Mouse (Mus musculus) frontal cortex, adult 2 months (tissue): Measurements from ENCODE around the gene I830077J02Rik. TPM values are rescaled to one million over a fixed set of nuclear protein-coding genes. Genes with fewer than 3 reads are reported as not detected.

Source experiments
- DNase-seq, 2 experiments: peaks; one replicate each; pipeline ENCODE4 v3.0.0; 2022; ENCODE audit warnings: low spot score in 1 of 2; ENCODE audit errors: extremely low spot score in 1 of 2
- polyA plus RNA-seq: library from polyadenylated mRNA; depleted of rRNA; stranded (reverse); fragments of >200 nt; gene quantifications from 2 replicates; pipeline ENCODE4 v1.2.3, GENCODE M21; 2012; rRNA removed

I830077J02Rik gene
- polyA plus RNA-seq, 1 experiment: 1.8 TPM

DNA sequence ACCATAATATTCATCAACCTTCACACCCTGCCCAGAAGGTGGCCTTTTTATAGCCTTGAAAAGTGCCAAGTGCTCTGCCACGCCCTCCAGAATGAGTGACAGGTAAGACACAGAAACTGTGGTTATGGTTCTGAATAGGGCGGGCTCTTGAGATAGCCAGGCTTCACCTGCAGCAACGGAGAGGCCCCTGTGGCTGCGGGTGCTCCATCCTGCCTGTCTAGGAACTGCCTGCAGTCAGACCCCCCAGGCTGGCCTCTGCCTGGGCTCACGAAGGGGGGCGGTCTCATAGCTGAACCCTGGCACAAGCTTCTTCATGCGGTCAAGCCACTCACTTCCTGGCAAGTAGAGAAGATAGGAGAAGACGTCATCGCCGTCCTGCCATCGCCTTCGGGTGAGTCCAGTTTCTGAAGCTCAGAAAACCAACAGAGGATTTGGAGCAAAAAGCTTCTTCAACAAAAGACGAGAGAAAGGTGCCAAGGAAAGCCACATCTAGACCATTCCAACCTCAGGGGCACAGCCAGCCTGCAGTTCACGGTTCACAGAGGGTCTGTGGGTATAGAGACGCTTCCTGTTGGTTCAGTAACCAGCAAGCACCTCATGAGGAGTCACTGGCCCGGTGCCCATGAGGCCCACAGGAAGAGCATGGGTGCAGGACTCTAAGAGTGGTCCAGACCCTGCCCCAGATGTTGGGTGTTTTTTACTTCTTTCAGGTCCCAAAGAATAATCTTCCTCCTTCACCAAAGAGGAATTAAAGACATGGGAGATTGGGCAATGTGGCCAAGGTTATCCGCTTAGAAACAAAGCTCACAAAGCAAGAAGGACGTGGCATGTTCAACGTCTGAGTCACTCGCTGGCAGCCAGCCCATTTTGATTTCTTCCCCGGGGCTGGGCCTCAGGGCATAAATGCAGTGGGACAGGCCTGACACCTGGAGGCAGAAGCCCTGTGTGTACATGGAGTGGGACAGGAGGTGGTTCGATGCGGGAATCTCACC lies 37.6 kb downstream of the I830077J02Rik start:
- peak; percentile 41 to 72 for DNase-seq

- DNase-seq: peak in 1 of 2 experiments; percentile 18
Observed at GRCm38 (mm10) chr3:105893941-105894391, 38.5 kb downstream of the I830077J02Rik start.

- DNase-seq: no peak
Observed at GRCm38 (mm10) chr3:105892572-105893495, 39.6 kb downstream of the I830077J02Rik start.

GRCm38 (mm10) chr3:105891760-105892571 lies 40.5 kb downstream of the I830077J02Rik start:
- no peak for DNase-seq

GRCm38 (mm10) chr3:105891141-105891540 lies 41.3 kb downstream of the I830077J02Rik start:
- no peak for DNase-seq

DNA sequence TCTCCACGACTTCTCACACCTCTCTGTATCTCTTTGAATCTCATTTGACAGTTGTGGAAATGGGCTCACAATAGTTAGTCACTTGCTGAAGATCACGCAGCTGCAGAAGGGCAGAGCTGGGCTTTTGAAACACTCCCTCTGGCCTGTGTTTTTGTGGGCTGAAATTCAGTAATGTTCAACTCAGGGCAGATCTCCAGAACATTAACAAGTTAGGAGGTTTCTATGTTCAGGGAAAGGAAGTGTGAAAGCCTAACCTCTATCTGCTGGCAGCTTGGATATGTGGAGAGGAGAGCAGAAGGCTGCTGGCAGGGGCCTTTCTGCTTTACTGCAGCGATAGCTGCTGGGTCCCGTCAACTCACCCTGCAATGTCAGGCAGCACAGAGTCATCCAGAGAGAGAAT lies 42.2 kb downstream of the I830077J02Rik start:
- DNase-seq: no peak

- DNase-seq: no peak
Observed at GRCm38 (mm10) chr3:105888961-105889360, 43.5 kb downstream of the I830077J02Rik start.

- no peak for DNase-seq
Observed at GRCm38 (mm10) chr3:105883111-105883510, 49.4 kb downstream of the I830077J02Rik start.

DNA sequence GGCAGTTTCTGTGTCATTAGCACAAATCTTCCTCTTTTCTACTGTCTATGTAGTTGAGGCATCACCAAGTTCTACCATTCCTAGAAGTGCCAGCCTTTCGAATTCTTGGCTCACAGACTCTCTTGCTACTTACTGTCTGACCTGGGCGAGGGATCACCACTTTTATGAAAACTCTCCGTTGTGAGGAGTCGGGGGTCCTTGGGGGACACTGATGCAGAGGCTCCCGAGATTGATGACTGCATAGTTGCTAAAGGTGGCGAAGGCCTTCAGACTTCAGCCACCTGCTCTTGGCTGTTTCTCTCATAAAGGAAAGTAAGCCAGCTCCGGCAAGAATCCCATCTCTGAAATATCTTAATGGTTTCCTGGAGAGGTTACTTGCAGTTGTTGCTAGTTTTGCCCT lies 50.4 kb downstream of the I830077J02Rik start:
- no peak for DNase-seq

DNA sequence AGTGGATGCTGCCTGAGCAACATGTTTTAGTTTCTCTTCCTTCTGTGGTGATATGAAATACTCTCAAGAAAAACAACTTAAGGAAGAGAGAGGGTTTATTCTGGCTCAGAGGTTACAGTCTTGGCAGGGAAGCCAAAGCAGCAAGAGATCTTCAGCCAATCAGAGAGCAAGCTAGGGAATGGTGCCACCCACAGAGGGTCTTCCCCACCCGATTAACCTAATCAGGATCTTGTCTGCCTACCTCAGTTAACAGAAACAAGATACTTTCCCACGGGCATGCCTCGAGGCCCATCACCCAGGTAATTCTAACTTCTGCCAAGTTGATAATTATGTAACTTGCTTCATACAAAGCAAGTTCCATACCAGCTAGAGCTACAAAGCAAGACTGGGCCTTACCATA lies 52.0 kb downstream of the I830077J02Rik start:
- no peak for DNase-seq

- DNase-seq: no peak
Observed at GRCm38 (mm10) chr3:105878751-105879150, 53.7 kb downstream of the I830077J02Rik start.

DNA sequence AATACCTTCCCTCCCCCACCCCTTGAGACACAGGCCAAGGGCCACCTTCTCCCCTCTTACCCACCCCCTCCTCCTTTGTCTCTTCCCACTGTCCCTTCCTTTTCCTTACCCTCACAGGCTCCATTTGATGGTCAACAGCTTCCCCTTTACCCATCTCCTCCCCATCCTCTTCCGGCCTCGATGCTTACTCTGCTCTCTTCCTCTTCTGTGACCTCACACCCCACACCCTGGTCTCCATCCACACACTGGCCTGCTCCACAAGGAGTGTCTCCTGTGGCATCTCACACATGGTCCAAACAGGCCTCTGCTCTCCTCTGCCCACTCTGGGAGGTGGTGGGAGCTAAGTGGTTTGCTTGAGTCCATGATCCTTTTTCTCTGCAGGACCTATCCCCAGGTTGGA lies 54.5 kb downstream of the I830077J02Rik start:
- no peak for DNase-seq

GRCm38 (mm10) chr3:105877252-105877803 lies 55.1 kb downstream of the I830077J02Rik start:
- no peak for DNase-seq

DNA sequence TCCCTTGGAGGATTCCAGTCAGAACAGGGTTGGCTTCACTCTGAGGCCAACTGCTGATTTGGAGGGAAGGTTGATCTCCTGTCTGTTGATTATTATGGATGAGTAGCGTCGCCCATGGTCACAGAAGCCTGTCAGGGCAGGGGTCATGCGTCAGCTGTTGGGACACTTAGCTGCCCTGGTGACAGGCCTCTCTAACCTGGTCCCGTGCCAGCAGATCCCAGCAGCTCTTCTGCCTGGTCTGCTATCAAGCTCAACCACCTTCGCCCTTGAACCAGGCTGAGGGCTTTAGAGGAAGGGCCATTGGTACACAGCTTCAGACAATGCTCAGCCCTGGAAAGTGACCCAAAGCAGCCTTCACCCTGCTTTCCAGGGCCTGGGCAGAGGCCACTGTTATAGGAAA lies 56.4 kb downstream of the I830077J02Rik start:
- DNase-seq: no peak

Other genes with a start within 250 kb of the I830077J02Rik start
- gene Ddx20, start 245.1 kb downstream of the I830077J02Rik start, polyA plus RNA-seq: 10.3 and 10.8 TPM in 2 replicates
- gene Inka2, start 228.1 kb downstream of the I830077J02Rik start, polyA plus RNA-seq: 52.9 and 59.1 TPM in 2 replicates
- gene Rap1a, start 131.3 kb downstream of the I830077J02Rik start, polyA plus RNA-seq: 55.6 and 59.0 TPM in 2 replicates
- 1.2 and 1.5 TPM in 2 replicates for gene Adora3, start 61.8 kb downstream of the I830077J02Rik start, polyA plus RNA-seq
- 0.20 TPM in 1 of 2 replicates, not detected in the other for gene Tmigd3, start 61.8 kb downstream of the I830077J02Rik start, polyA plus RNA-seq
- 48.1 and 52.1 TPM in 2 replicates for gene Wdr77, start 26.7 kb upstream of the I830077J02Rik start, polyA plus RNA-seq
- gene Atp5f1, start 27.4 kb upstream of the I830077J02Rik start, polyA plus RNA-seq: 321 and 347 TPM in 2 replicates
- 14.7 and 15.2 TPM in 2 replicates for gene Ovgp1, start 41.0 kb upstream of the I830077J02Rik start, polyA plus RNA-seq
- 1.0 and 1.3 TPM in 2 replicates for gene Pifo, start 82.0 kb upstream of the I830077J02Rik start, polyA plus RNA-seq
- gene Chil5, start 100.2 kb upstream of the I830077J02Rik start, polyA plus RNA-seq: 0.12 and 0.53 TPM in 2 replicates
- gene Chia1, start 180.6 kb upstream of the I830077J02Rik start, polyA plus RNA-seq: 2.4 and 3.1 TPM in 2 replicates
- gene Chil3, start 234.9 kb upstream of the I830077J02Rik start, polyA plus RNA-seq: 0.08 and 0.18 TPM in 2 replicates